Mouse (Mus musculus) stomach, embryonic 16.5 days (tissue): ENCODE data around the gene Otx1. TPM values are rescaled to one million over a fixed set of nuclear protein-coding genes. Genes with fewer than 3 reads are reported as not detected.

Experiments used
- ATAC-seq: fragments of 200-750 bp; cut with Nextera tagmentation; 2 replicates; pipeline ENCODE4 v1.8.0; 2017; ENCODE audit warnings: moderate number of reproducible peaks, moderate TSS enrichment; ENCODE audit not compliant: insufficient read depth, low FRiP score
- H3K27ac ChIP-seq: fragments of 300-500 bp; sonication (generic); 2 replicates; pipeline ENCODE4 v1.5.1; 2014; ENCODE audit warnings: low read length
- H3K27me3 ChIP-seq: fragments of 300-500 bp; sonication (generic); 2 replicates; pipeline ENCODE4 v1.6.1; 2014; ENCODE audit warnings: low read length, control low read depth, mixed read lengths; ENCODE audit not compliant: control insufficient read depth, insufficient read depth
- H3K36me3 ChIP-seq: fragments of 300-500 bp; sonication (generic); 2 replicates; pipeline ENCODE4 v1.6.1; 2014; ENCODE audit warnings: low read length; ENCODE audit not compliant: control insufficient read depth, insufficient read depth
- H3K4me1 ChIP-seq: fragments of 300-500 bp; sonication (generic); 2 replicates; pipeline ENCODE4 v1.6.1; 2014; ENCODE audit warnings: low read length, control low read depth, mixed read lengths; ENCODE audit not compliant: control insufficient read depth, insufficient read depth
- H3K4me2 ChIP-seq: fragments of 300-500 bp; sonication (generic); 2 replicates; pipeline ENCODE4 v1.6.1; 2014; ENCODE audit warnings: low read depth, low read length, mixed read lengths
- H3K4me3 ChIP-seq: fragments of 300-500 bp; sonication (generic); replicated peaks from 2 replicates; pipeline ENCODE4 v1.5.1; 2014; ENCODE audit warnings: mild to moderate bottlenecking, low read length
- H3K9ac ChIP-seq: fragments of 300-500 bp; sonication (generic); 2 replicates; pipeline ENCODE4 v1.6.1; 2014; ENCODE audit warnings: low read length
- H3K9me3 ChIP-seq: fragments of 300-500 bp; sonication (generic); replicated peaks from 2 replicates; pipeline ENCODE4 v1.6.1; 2016; ENCODE audit warnings: low read length, control low read depth; ENCODE audit not compliant: control insufficient read depth
- WGBS: fragments of 180-500 bp; shearing (Covaris S2); extraction: QIAGEN DNeasy Blood & Tissue Kit; methylation state at CpG from one replicate; pipeline ENCODE4 v1.1.7; 2014; 5-methylcytosine and 5-hydroxymethylcytosine counted together
- polyA plus RNA-seq: library from polyadenylated mRNA; unstranded; fragments of >200 nt; fragmentation: Nextera tagmentation; extraction: Ambion mirVana; gene quantifications from 2 replicates; pipeline ENCODE4 v1.2.1, GENCODE M21; 2015

Otx1 gene
- 0.09 TPM in 1 of 2 replicates, not detected in the other for polyA plus RNA-seq

DNA sequence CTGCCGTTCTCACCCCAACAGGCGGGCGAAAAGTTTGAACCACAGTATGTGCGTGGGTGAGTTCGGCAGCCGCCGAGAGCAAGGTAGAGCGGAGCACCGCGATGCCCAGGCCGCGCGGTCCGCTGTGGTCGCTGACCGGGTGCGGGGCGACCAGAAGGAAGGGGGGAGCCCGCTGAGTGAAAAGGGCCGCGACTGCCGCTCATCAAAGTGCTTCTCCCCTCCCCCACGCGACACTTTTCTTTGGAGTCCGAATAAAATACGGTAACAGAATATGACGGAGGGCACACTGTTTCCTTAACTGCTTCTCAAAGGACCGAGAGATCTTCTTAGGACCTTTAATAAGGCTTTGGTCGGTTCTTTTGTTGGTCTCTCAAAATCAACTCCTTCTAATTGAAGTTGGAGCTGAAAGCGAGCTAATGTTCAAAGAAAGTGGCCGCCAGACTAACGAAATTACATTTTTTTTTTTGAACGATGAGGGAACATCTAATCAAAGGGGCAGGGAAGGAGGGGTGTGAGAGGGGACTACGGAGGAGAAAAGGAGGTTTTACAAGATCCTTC is at the start of gene Otx1:
Otx1 (minus strand) TSS at position 115 of the 558 bp plus-strand sequence.
- Histone ChIP-seq H3K36me3 (no peaks in the 10 kb centered on the region), H3K4me3 (peak within 1 kb of the TSS; percentile 53), H3K27me3 (peaks cover 82% of the 10 kb centered on the region), H3K27ac (no peak within 1 kb of the TSS), H3K9me3 (no peaks in the 10 kb centered on the region), H3K9ac (peak within 1 kb of the TSS; percentile 66), H3K4me2 (peak within 1 kb of the TSS; percentile 81), H3K4me1 (peaks cover 23% of the 10 kb centered on the region; the same call in 1 of the 2 replicates)
- WGBS: under 1% methylated on average over 34 of the region's 34 CpGs
- ATAC-seq: no peak

DNA sequence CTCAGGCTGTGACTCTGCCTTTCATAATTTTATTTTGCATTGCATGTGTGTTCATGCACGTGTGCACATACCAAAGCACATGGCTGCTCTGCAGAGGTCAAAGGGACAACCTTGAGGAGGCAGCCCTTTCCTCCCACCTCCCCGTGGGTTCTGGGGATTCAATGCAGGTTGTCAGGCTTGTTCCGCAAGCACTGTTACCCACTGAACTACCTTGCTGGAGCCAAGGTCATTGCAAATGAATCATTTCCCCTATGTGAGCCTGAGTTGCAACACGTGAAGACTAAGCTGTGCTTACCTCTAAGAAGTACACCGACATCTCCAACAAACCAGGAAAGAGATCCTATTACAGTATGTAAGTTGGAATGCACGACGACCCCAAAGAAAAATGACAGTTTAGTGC is 48.2 kb upstream of the Otx1 start:
- no peaks in the 10 kb centered on the region for H3K4me1 ChIP-seq
- ATAC-seq: 0 out of 2 replicates have a peak, but pooled peaks have one; percentile 25
- H3K27me3 ChIP-seq: no peaks in the 10 kb centered on the region
- H3K27ac ChIP-seq: no peak overlapping the region
- H3K9ac ChIP-seq: no peak overlapping the region
- H3K9me3 ChIP-seq: no peaks in the 10 kb centered on the region
- WGBS: 66% methylated on average over 7 of the region's 7 CpGs
- no peak overlapping the region for H3K4me3 ChIP-seq
- no peak overlapping the region for H3K4me2 ChIP-seq
- H3K36me3 ChIP-seq: 0 out of 2 replicates have a peak, but pooled peaks cover 4% of the 10 kb centered on the region

DNA sequence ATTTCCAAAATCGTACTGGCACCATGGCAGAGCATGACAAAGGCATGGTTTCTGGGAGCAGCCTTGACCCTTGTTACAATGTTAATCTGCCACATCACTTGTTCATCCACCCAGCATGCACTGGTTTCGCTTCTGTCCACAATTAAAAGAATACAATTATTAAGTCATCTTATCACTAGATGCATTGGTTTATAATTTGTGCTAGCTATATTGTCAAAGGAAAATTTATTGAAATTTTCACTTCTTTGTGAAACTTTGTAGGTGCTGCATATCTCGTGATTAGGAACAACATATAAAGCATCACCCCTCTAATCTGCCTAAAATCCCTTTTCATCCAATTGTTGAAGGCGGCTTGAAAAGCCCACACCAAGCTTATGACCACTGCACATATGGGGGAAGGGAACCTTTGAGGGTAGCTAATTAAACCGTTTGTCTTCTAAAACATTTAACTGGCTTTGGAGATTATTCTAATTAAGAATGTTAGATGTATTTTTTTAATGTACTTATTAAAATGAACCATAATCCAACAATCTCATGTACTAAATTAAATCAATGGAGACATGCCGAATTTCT is 37.2 kb upstream of the Otx1 start:
- no peak for ATAC-seq
- no peak overlapping the region for H3K4me2 ChIP-seq
- no peak overlapping the region for H3K9ac ChIP-seq
- H3K4me3 ChIP-seq: no peak overlapping the region
- H3K4me1 ChIP-seq: no peaks in the 10 kb centered on the region
- H3K36me3 ChIP-seq: no peaks in the 10 kb centered on the region
- WGBS: 84% methylated on average over 6 of the region's 6 CpGs
- no peaks in the 10 kb centered on the region for H3K9me3 ChIP-seq
- no peaks in the 10 kb centered on the region for H3K27me3 ChIP-seq
- H3K27ac ChIP-seq: no peak overlapping the region

DNA sequence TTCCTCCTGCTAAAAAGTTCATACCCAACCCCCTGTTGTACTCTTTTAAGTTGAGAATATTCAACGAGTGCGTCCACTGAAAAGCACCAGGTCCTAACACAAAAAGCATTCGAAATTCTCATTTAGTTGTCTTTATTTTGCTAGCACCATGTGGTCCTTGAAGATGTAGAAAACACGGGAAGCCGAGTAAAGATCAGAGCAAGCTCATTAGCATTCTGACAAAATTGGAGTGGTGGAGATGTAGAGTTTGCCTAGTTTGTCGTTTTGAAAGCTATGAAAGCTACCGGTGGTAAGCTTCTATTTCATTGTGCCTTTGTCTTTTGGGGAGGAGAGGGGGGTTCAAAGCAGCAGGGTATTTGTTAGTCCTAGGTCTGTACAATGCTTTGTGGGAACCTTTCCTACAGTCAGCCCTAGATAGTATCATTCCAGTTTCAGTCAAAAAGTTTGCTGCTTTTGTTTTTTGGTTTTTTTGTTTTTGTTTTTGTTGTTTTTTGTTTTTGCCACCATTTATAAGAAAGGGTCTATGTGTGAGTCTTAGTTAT is 31.9 kb upstream of the Otx1 start:
- H3K27me3 ChIP-seq: no peaks in the 10 kb centered on the region
- no peak overlapping the region for H3K9ac ChIP-seq
- H3K9me3 ChIP-seq: no peaks in the 10 kb centered on the region
- H3K27ac ChIP-seq: no peak overlapping the region
- H3K36me3 ChIP-seq: no peaks in the 10 kb centered on the region
- 60% methylated on average over 7 of the region's 7 CpGs for WGBS
- no peaks in the 10 kb centered on the region for H3K4me1 ChIP-seq
- no peak for ATAC-seq
- no peak overlapping the region for H3K4me2 ChIP-seq
- H3K4me3 ChIP-seq: no peak overlapping the region

DNA sequence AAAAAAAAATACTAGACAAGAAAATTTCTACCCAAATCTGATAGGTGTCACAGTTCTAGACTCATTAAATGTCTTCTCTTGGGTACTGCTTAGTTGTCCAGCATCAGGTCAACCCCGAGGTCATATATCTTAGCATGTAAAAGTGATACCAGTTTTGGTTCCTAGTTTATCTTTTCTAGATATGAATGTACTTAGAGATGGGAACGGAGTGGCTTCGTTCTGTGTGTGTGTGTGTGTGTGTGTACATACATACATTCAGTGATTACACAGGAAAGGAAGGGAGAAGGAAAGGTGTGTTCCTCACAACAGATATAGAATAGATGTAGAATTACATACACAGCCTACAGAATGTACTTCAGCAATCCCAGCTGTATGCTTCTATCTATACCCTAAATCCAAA is 30.9 kb upstream of the Otx1 start:
- H3K27ac ChIP-seq: no peak overlapping the region
- H3K4me2 ChIP-seq: no peak overlapping the region
- 93% methylated on average over 3 of the region's 3 CpGs for WGBS
- H3K9ac ChIP-seq: no peak overlapping the region
- H3K4me3 ChIP-seq: no peak overlapping the region
- ATAC-seq: no peak
- no peaks in the 10 kb centered on the region for H3K9me3 ChIP-seq
- H3K27me3 ChIP-seq: no peaks in the 10 kb centered on the region
- no peaks in the 10 kb centered on the region for H3K4me1 ChIP-seq
- H3K36me3 ChIP-seq: no peaks in the 10 kb centered on the region

DNA sequence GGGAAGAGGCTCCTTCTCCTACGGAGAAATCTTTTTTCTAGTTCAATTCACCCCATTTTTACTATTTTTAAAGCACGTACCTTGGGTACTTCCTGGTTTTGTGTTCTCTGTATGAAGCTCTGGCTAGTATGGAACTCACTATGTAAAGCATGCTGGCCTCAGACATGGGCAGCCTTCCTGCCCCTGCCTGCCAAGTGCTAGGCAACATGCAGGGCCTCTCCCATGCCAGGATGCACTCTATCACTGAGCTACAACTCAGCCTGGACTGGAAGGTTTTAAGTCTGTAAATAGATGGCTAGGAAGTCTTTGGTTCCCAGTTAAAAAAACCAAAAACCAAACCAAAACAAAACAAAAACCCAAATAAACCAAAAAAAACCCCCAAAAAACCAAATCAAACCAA is 17.9 kb upstream of the Otx1 start:
- H3K36me3 ChIP-seq: no peaks in the 10 kb centered on the region
- no peak overlapping the region for H3K27ac ChIP-seq
- no peak overlapping the region for H3K9ac ChIP-seq
- H3K27me3 ChIP-seq: no peaks in the 10 kb centered on the region
- no peak overlapping the region for H3K4me3 ChIP-seq
- no peak for ATAC-seq
- H3K4me2 ChIP-seq: no peak overlapping the region
- H3K4me1 ChIP-seq: no peaks in the 10 kb centered on the region
- WGBS: 90% methylated on average over 2 of the region's 2 CpGs
- no peaks in the 10 kb centered on the region for H3K9me3 ChIP-seq

DNA sequence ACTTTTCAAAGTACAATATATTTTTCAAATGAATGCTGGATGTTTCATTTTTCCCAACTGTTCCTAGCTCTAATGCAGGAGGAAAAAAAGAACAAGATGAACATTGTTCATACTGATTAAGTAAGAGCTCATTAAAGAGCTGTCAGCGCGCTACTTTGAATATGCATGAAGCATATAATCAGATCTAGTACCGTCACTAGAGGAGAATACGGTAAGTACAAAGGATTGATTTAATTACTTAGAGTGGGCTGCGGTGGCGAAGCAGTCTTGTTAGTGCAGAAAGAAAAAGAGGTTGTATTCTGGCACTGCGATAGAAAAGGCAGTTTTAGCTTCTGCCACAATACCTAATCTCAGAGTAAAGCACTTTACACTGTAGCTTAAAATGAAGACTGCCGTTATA is 14.7 kb upstream of the Otx1 start:
- Histone ChIP-seq H3K9ac (no peak overlapping the region), H3K36me3 (no peaks in the 10 kb centered on the region), H3K4me1 (no peaks in the 10 kb centered on the region), H3K4me3 (no peak overlapping the region), H3K27me3 (no peaks in the 10 kb centered on the region), H3K27ac (no peak overlapping the region), H3K4me2 (no peak overlapping the region), H3K9me3 (no peaks in the 10 kb centered on the region)
- ATAC-seq: no peak
- WGBS: 77% methylated on average over 8 of the region's 8 CpGs

DNA sequence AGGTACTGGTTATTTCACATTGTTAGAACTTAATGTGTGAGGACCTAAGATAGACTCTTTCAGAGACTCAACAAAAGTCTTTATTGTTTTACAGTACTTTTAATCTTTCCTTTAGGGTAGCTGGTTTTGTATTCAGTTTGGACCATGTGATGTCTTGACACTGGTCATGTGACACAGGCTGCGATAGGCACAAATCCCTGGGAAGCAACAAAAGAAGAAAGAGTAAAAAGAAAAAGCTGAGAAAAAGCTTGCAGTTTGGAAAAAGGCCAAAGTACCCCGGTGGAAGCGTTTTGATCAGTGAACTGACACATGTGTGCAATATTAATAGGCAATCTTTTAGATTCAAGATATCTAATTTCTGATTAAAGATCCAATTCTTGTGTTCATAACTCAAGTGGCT is 13.6 kb upstream of the Otx1 start:
- 74% methylated on average over 3 of the region's 3 CpGs for WGBS
- no peaks in the 10 kb centered on the region for H3K36me3 ChIP-seq
- no peaks in the 10 kb centered on the region for H3K9me3 ChIP-seq
- H3K9ac ChIP-seq: no peak overlapping the region
- no peak for ATAC-seq
- H3K27me3 ChIP-seq: no peaks in the 10 kb centered on the region
- H3K4me3 ChIP-seq: no peak overlapping the region
- no peak overlapping the region for H3K27ac ChIP-seq
- no peak overlapping the region for H3K4me2 ChIP-seq
- H3K4me1 ChIP-seq: no peaks in the 10 kb centered on the region

DNA sequence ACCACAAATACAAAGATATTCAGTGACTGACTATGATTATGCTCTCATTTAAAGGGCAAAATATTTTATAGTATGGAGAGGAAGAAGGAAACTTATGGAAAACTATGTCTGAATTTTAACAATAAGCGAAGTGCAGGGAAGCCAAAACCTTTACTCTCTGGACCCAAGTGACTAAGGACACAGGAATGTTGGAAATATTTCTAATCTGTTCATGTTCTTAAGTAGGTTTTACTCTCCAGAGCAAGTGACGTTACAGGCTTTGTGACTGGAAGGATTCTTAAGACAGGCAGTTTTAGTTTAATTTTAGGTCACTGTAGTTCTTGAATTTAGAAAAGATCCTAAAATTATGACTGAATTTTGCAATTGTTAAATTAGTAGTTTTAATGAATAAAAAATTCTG is 6.1 kb upstream of the Otx1 start:
- H3K36me3 ChIP-seq: no peaks in the 10 kb centered on the region
- H3K4me3 ChIP-seq: no peak overlapping the region
- WGBS: 41% methylated on average over 2 of the region's 2 CpGs
- peaks cover 46% of the 10 kb centered on the region for H3K27me3 ChIP-seq
- peaks cover 4% of the 10 kb centered on the region; the same call in 1 of the 2 replicates for H3K4me1 ChIP-seq
- no peak overlapping the region for H3K4me2 ChIP-seq
- no peak overlapping the region for H3K9ac ChIP-seq
- no peaks in the 10 kb centered on the region for H3K9me3 ChIP-seq
- ATAC-seq: no peak
- no peak overlapping the region for H3K27ac ChIP-seq
